Mouse (Mus musculus) thymus, postnatal 36 days (tissue): ENCODE measurements at regions not wholly inside any gene's neighbourhood (a gene's known extent, or its start where the extent isn't known, plus 50 kb on each side); places are given as distances from the start of the nearest gene placed in this dataset.

Experiments
- DNase-seq, 2 experiments: peaks; one replicate each; pipeline ENCODE4 v3.0.0; 2022; ENCODE audit warnings: mixed read lengths in 2 of 2

GRCm38 (mm10) chr12:107723860-107724320 is 235.5 kb downstream of the 3110018I06Rik start:
- no peak for DNase-seq

GRCm38 (mm10) chr12:107724467-107724866 is 236.0 kb downstream of the 3110018I06Rik start:
- DNase-seq: no peak

- peak in 1 of 2 experiments; percentile 34 for DNase-seq
Observed at GRCm38 (mm10) chr12:107728865-107729264, 240.4 kb downstream of the 3110018I06Rik start.

GRCm38 (mm10) chr12:107729301-107729700 is 240.9 kb downstream of the 3110018I06Rik start:
- peak; percentile 67 to 81 for DNase-seq

GRCm38 (mm10) chr12:107730940-107731339 is 242.5 kb downstream of the 3110018I06Rik start:
- DNase-seq: peak; percentile 30 to 47

- peak; percentile 61 to 71 for DNase-seq
Observed at GRCm38 (mm10) chr12:107734536-107734935, 246.1 kb downstream of the 3110018I06Rik start.

GRCm38 (mm10) chr12:107742641-107743040 is 254.2 kb downstream of the 3110018I06Rik start:
- no peak for DNase-seq

- no peak for DNase-seq
Observed at GRCm38 (mm10) chr12:107744822-107745221, 256.4 kb downstream of the 3110018I06Rik start.

- peak in 1 of 2 experiments; percentile 48 for DNase-seq
Observed at GRCm38 (mm10) chr12:107748481-107749380, 254.7 kb downstream of the Bcl11b start.

GRCm38 (mm10) chr12:107749381-107750085 is 253.9 kb downstream of the Bcl11b start:
- no peak for DNase-seq

- no peak for DNase-seq
Observed at GRCm38 (mm10) chr12:107750285-107750927, 253.0 kb downstream of the Bcl11b start.

GRCm38 (mm10) chr12:107752126-107752525 is 251.3 kb downstream of the Bcl11b start:
- no peak for DNase-seq

GRCm38 (mm10) chr12:107752587-107752986 is 250.8 kb downstream of the Bcl11b start:
- DNase-seq: peak; percentile 75 to 83

GRCm38 (mm10) chr12:107753022-107753421 is 250.4 kb downstream of the Bcl11b start:
- no peak for DNase-seq

GRCm38 (mm10) chr12:107753536-107753935 is 249.9 kb downstream of the Bcl11b start:
- no peak for DNase-seq

GRCm38 (mm10) chr12:107754885-107755284 is 248.5 kb downstream of the Bcl11b start:
- no peak for DNase-seq

GRCm38 (mm10) chr12:107755820-107756517 is 247.4 kb downstream of the Bcl11b start:
- no peak for DNase-seq

- DNase-seq: no peak
Observed at GRCm38 (mm10) chr12:107757184-107757583, 246.2 kb downstream of the Bcl11b start.

- peak; percentile 51 to 77 for DNase-seq
Observed at GRCm38 (mm10) chr12:107757996-107758791, 245.2 kb downstream of the Bcl11b start.

- no peak for DNase-seq
Observed at GRCm38 (mm10) chr12:107759291-107759690, 244.1 kb downstream of the Bcl11b start.

- peak in 1 of 2 experiments; percentile 48 for DNase-seq
Observed at GRCm38 (mm10) chr12:107759911-107760310, 243.5 kb downstream of the Bcl11b start.
